Mouse (Mus musculus): Measurements from ENCODE around the gene Cyp3a16.
"Not testable (repeated sequence)": the region's sequence is repeated elsewhere in the genome, so short reads cannot be mapped to it uniquely, and the experiment has no call there.

Cyp3a16 gene
- long read RNA-seq, experiment 1: 0 reads
- long read RNA-seq, experiment 2: 0 reads

GRCm38 (mm10) chr5:145469623-145470022 is at the start of gene Cyp3a16:
Gene Cyp3a16, minus strand, starts transcription at chr5:145469723.
- intact Hi-C loops (cut with DNase I): not testable (repeated sequence)

- intact Hi-C loops (cut with DNase I): no loop called here
Observed at GRCm38 (mm10) chr5:145490300-145490699, 20.8 kb upstream of the Cyp3a16 start.

GRCm38 (mm10) chr5:145464304-145465088 is 5.0 kb downstream of the Cyp3a16 start:
- intact Hi-C loops (cut with DNase I): no loop called here

- intact Hi-C loops (cut with DNase I): no loop called here
Observed at GRCm38 (mm10) chr5:145462321-145462720, 7.2 kb downstream of the Cyp3a16 start.

GRCm38 (mm10) chr5:145454389-145454788 is 15.1 kb downstream of the Cyp3a16 start:
- intact Hi-C loops (cut with DNase I): no loop called here

GRCm38 (mm10) chr5:145433688-145434087 is 35.8 kb downstream of the Cyp3a16 start:
- intact Hi-C loops (cut with DNase I): no loop called here

- intact Hi-C loops (cut with DNase I): no loop called here
Observed at GRCm38 (mm10) chr5:145431004-145431403, 38.5 kb downstream of the Cyp3a16 start.

GRCm38 (mm10) chr5:145422287-145422686 is 47.2 kb downstream of the Cyp3a16 start:
- intact Hi-C loops (cut with DNase I): no loop called here

GRCm38 (mm10) chr5:145415416-145415815 is 54.1 kb downstream of the Cyp3a16 start:
- intact Hi-C loops (cut with DNase I): not testable (repeated sequence)

Data from adrenal gland (tissue).